Mouse (Mus musculus): ENCODE measurements at regions not wholly inside any gene's neighbourhood (a gene's known extent, or its start where the extent isn't known, plus 50 kb on each side); places are given as distances from the start of the nearest gene placed in this dataset.

DNA sequence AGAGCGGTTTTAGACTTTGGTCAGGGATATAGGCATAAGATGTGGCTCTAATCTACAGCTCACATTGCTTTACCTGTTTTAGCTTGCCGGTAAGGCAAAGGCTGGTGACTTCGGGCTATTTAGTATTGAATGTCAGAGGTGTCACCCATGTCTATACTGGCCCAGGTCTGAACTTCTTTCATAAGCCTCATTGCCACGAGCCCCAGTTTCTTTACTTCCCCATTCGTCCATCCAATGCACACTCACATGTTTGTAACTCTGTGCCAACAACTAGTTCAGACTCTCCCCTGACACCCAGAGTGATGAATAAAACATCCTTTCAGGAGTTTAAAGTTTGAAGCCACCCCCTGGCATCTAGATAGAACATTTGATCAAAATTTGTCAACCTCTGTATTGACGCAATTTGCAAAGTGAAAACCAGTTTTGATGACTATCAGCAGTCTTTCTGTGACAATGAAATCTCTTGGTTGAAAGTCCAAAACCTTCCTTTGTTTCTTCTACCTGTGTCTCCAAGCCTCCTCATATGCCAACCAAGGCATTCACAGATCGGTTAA, 288.4 kb downstream of the Ets1 start:
- Histone ChIP-seq H3K4me1 (ENCODE audit: control insufficient read depth in 1 of 2, insufficient read depth in 2 of 2) (no peaks in the 10 kb centered on the region), H3K36me3 (replicated peaks in 1 of 2; ENCODE audit: control insufficient read depth in 1 of 2, insufficient read depth in 1 of 2, low read length in 1 of 2) (no peaks in the 10 kb centered on the region), H3K9me3 (replicated peaks; ENCODE audit: low read length) (no peaks in the 10 kb centered on the region), H3K4me3 (replicated peaks in 1 of 3; ENCODE audit: low read depth in 2 of 3, low read length in 2 of 3, poor library complexity in 1 of 3) (no peak overlapping the region), H3K27me3 (replicated peaks) (no peaks in the 10 kb centered on the region), H3K79me2 (replicated peaks; ENCODE audit: control insufficient read depth, extremely low read depth, insufficient read depth, poor library complexity, severe bottlenecking) (no peaks in the 10 kb centered on the region), H3K27ac (ENCODE audit: insufficient read depth, low read depth) (no peak overlapping the region), H3K9ac (ENCODE audit: insufficient read depth, low read depth) (no peak overlapping the region), H3K4me2 (ENCODE audit: insufficient read depth, low read depth, poor library complexity, severe bottlenecking) (no peak overlapping the region)
- DNase-seq (ENCODE audit: extremely low read depth): no peak
- dilution Hi-C loops (cut with MboI; ENCODE audit: extremely low pct_ligation_motif_present, extremely low pct_unique_long_range_greater_than_20kb, low sequenced_read_pairs) (no loop called here), in situ Hi-C loops (cut with MboI; ENCODE audit: low pct_ligation_motif_present, low pct_unique_long_range_greater_than_20kb, low sequenced_read_pairs) (no loop called here)
- TF ChIP-seq NELFE (IDR thresholded peaks at IDR 0.05; ENCODE audit: low read depth, low read length): no peak
- TF ChIP-seq MAZ (IDR thresholded peaks at IDR 0.05; ENCODE audit: low read depth, low read length): no peak
- no peak for TF ChIP-seq MXI1 (IDR thresholded peaks at IDR 0.05; ENCODE audit: low read depth, low read length)
- TF ChIP-seq ZNF384 (IDR thresholded peaks at IDR 0.05; ENCODE audit: low read depth, low read length): no peak
- TF ChIP-seq GABPA (IDR thresholded peaks at IDR 0.05; ENCODE audit: insufficient replicate concordance, low read depth, low read length): no peak
- TF ChIP-seq ZKSCAN1 (IDR thresholded peaks at IDR 0.05; ENCODE audit: borderline replicate concordance, low read depth, low read length): no peak
- no peak for TF ChIP-seq IRF4 (IDR thresholded peaks at IDR 0.05; ENCODE audit: low read depth, low read length)
- no peak for TF ChIP-seq SMC3 (IDR thresholded peaks at IDR 0.05; ENCODE audit: low read depth, low read length)
- TF ChIP-seq USF2 (conservative IDR thresholded peaks at IDR 0.05; ENCODE audit: low read depth, low read length): no peak
- no peak for TF ChIP-seq ELF1 (IDR thresholded peaks at IDR 0.05; ENCODE audit: low read depth, low read length)
- TF ChIP-seq E2F4 (IDR thresholded peaks at IDR 0.05; ENCODE audit: insufficient replicate concordance, low read depth, low read length): no peak
- TF ChIP-seq EP300 (IDR thresholded peaks at IDR 0.05; ENCODE audit: low read length): no peak
- TF ChIP-seq TBP (conservative IDR thresholded peaks at IDR 0.05; ENCODE audit: low read depth, low read length): no peak
- TF ChIP-seq POLR2AphosphoS2 (IDR thresholded peaks at IDR 0.05; ENCODE audit: low read depth, low read length): no peak
- TF ChIP-seq JUND (conservative IDR thresholded peaks at IDR 0.05; ENCODE audit: low read depth, low read length): no peak
- no peak for TF ChIP-seq SIN3A (IDR thresholded peaks at IDR 0.05; ENCODE audit: low read length)
- no peak for TF ChIP-seq ZC3H11A (IDR thresholded peaks at IDR 0.05; ENCODE audit: low read depth, low read length)
- TF ChIP-seq UBTF (IDR thresholded peaks at IDR 0.05; ENCODE audit: low read depth, low read length): no peak
- no peak for TF ChIP-seq CHD2 (IDR thresholded peaks at IDR 0.05; ENCODE audit: low read length)

DNA sequence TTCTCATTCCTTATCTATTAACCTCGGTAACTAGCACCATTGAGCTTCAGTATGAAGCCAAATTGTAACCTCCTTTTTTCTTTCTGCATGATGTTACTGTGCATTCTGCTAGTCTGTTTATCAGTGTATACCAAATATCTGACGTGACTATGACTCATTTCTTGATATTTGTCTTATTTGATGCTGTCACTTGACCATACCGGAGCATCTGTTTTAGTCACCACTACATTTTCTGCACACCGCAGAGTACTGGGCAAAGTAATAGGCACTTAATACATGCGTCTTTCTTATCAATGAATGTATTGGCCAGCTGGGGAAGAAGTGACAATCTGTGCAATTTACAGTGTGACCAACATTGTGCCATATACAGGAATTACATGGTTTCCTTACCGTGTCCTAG, 289.0 kb downstream of the Ets1 start:
- no peak overlapping the region for H3K4me3 ChIP-seq (replicated peaks in 1 of 3; ENCODE audit: low read depth in 2 of 3, low read length in 2 of 3, poor library complexity in 1 of 3)
- H3K27ac ChIP-seq (ENCODE audit: insufficient read depth, low read depth): no peak overlapping the region
- no peaks in the 10 kb centered on the region for H3K27me3 ChIP-seq (replicated peaks)
- in situ Hi-C loops (cut with MboI; ENCODE audit: low pct_ligation_motif_present, low pct_unique_long_range_greater_than_20kb, low sequenced_read_pairs) (loop anchor here (25.0 kb wide), 1 partner anchor 213 kb away; no protein-coding TSS in a partner anchor), dilution Hi-C loops (cut with MboI; ENCODE audit: extremely low pct_ligation_motif_present, extremely low pct_unique_long_range_greater_than_20kb, low sequenced_read_pairs) (no loop called here)
- H3K4me2 ChIP-seq (ENCODE audit: insufficient read depth, low read depth, poor library complexity, severe bottlenecking): no peak overlapping the region
- H3K36me3 ChIP-seq (replicated peaks in 1 of 2; ENCODE audit: control insufficient read depth in 1 of 2, insufficient read depth in 1 of 2, low read length in 1 of 2): no peaks in the 10 kb centered on the region
- H3K4me1 ChIP-seq (ENCODE audit: control insufficient read depth in 1 of 2, insufficient read depth in 2 of 2): no peaks in the 10 kb centered on the region
- no peak for DNase-seq (ENCODE audit: extremely low read depth)
- no peaks in the 10 kb centered on the region for H3K9me3 ChIP-seq (replicated peaks; ENCODE audit: low read length)
- no peaks in the 10 kb centered on the region for H3K79me2 ChIP-seq (replicated peaks; ENCODE audit: control insufficient read depth, extremely low read depth, insufficient read depth, poor library complexity, severe bottlenecking)
- no peak overlapping the region for H3K9ac ChIP-seq (ENCODE audit: insufficient read depth, low read depth)
- no peak for TF ChIP-seq MAZ (IDR thresholded peaks at IDR 0.05; ENCODE audit: low read depth, low read length)
- no peak for TF ChIP-seq PAX5 (IDR thresholded peaks at IDR 0.05; ENCODE audit: low read length)
- TF ChIP-seq CHD1 (IDR thresholded peaks at IDR 0.05; ENCODE audit: low read depth, low read length): no peak
- TF ChIP-seq JUND (conservative IDR thresholded peaks at IDR 0.05; ENCODE audit: low read depth, low read length): no peak
- TF ChIP-seq MAX (IDR thresholded peaks at IDR 0.05; ENCODE audit: low read length): no peak
- no peak for TF ChIP-seq GABPA (IDR thresholded peaks at IDR 0.05; ENCODE audit: insufficient replicate concordance, low read depth, low read length)
- no peak for TF ChIP-seq MEF2A (IDR thresholded peaks at IDR 0.05; ENCODE audit: borderline replicate concordance, low read depth, low read length)
- no peak for TF ChIP-seq NRF1 (IDR thresholded peaks at IDR 0.05; ENCODE audit: low read depth, low read length)
